Mouse (Mus musculus): ENCODE data around the gene Stx1b. TPM values are rescaled to one million over a fixed set of nuclear protein-coding genes. Genes with fewer than 3 reads are reported as not detected.
"Not testable (repeated sequence)": the region's sequence is repeated elsewhere in the genome, so short reads cannot be mapped to it uniquely, and the experiment has no call there.

Gene Stx1b
- polyA plus RNA-seq, 1 experiment from 2014 or later, result 20.0 TPM

GRCm38 (mm10) chr7:127840886-127841285 is 16.5 kb upstream of the Stx1b start:
- Histone ChIP-seq H3K4me1 (peaks cover 7% of the 10 kb centered on the region), H3K27me3 (no peaks in the 10 kb centered on the region; the same call in 1 of the 2 replicates), H3K27ac (peak overlapping the region; percentile 89), H3K36me3 (0 out of 2 replicates have a peak, but pooled peaks cover 3% of the 10 kb centered on the region), H3K4me3 (peak overlapping the region; percentile 54), H3K9me3 (replicated peaks) (no peaks in the 10 kb centered on the region), H3K4me2 (replicated peaks) (peak overlapping the region; percentile 99), H3K9ac (peak overlapping the region; percentile 62)
- ATAC-seq (ENCODE audit: low FRiP score), result peak; percentile 36
- WGBS, result 3% methylated on average over 15 of the region's 15 CpGs

GRCm38 (mm10) chr7:127840031-127840430 is 15.7 kb upstream of the Stx1b start:
- H3K9me3 ChIP-seq (replicated peaks); H3K4me2 ChIP-seq (replicated peaks); H3K4me1 ChIP-seq; H3K27ac ChIP-seq; H3K9ac ChIP-seq; H3K27me3 ChIP-seq; ATAC-seq (ENCODE audit: low FRiP score); H3K4me3 ChIP-seq; H3K36me3 ChIP-seq: not testable (repeated sequence)
- 73% methylated on average over 2 of the region's 2 CpGs for WGBS

- H3K36me3 ChIP-seq; H3K27me3 ChIP-seq; H3K4me2 ChIP-seq (replicated peaks); H3K27ac ChIP-seq; H3K4me1 ChIP-seq; H3K4me3 ChIP-seq; H3K9ac ChIP-seq; H3K9me3 ChIP-seq (replicated peaks); ATAC-seq (ENCODE audit: low FRiP score): not testable (repeated sequence)
- 69% methylated on average over 4 of the region's 4 CpGs for WGBS
Observed at GRCm38 (mm10) chr7:127837878-127838277, 13.5 kb upstream of the Stx1b start.

GRCm38 (mm10) chr7:127837473-127837872 is 13.1 kb upstream of the Stx1b start:
- H3K9ac ChIP-seq, result no peak overlapping the region
- 90% methylated on average over 5 of the region's 5 CpGs for WGBS
- no peaks in the 10 kb centered on the region for H3K9me3 ChIP-seq (replicated peaks)
- H3K27ac ChIP-seq, result no peak overlapping the region
- H3K36me3 ChIP-seq, result no peaks in the 10 kb centered on the region
- no peak overlapping the region for H3K4me2 ChIP-seq (replicated peaks)
- no peaks in the 10 kb centered on the region; the same call in 1 of the 2 replicates for H3K27me3 ChIP-seq
- peaks cover 5% of the 10 kb centered on the region for H3K4me1 ChIP-seq
- H3K4me3 ChIP-seq, result no peak overlapping the region
- no peak for ATAC-seq (ENCODE audit: low FRiP score)

- Histone ChIP-seq H3K27me3 (no peaks in the 10 kb centered on the region; the same call in 1 of the 2 replicates), H3K36me3 (no peaks in the 10 kb centered on the region), H3K4me2 (replicated peaks) (no peak overlapping the region), H3K4me3 (no peak overlapping the region), H3K4me1 (no peaks in the 10 kb centered on the region), H3K9ac (no peak overlapping the region), H3K27ac (no peak overlapping the region), H3K9me3 (replicated peaks) (no peaks in the 10 kb centered on the region)
- WGBS, result 83% methylated on average over 2 of the region's 2 CpGs
- ATAC-seq (ENCODE audit: low FRiP score), result no peak
Observed at GRCm38 (mm10) chr7:127835550-127835949, 11.2 kb upstream of the Stx1b start.

GRCm38 (mm10) chr7:127823236-127824171 is 845 bp downstream of the Stx1b start:
- Histone ChIP-seq H3K4me2 (replicated peaks) (peak overlapping the region; percentile 54), H3K27ac (peak overlapping the region; percentile 85; the same call in 1 of the 2 replicates), H3K4me3 (peak overlapping the region; percentile 64), H3K27me3 (no peaks in the 10 kb centered on the region), H3K9me3 (replicated peaks) (no peaks in the 10 kb centered on the region), H3K9ac (peak overlapping the region; percentile 83), H3K4me1 (peaks cover 27% of the 10 kb centered on the region), H3K36me3 (0 out of 2 replicates have a peak, but pooled peaks cover 3% of the 10 kb centered on the region)
- 60% methylated on average over 11 of the region's 11 CpGs for WGBS
- peak; percentile 32 for ATAC-seq (ENCODE audit: low FRiP score)

GRCm38 (mm10) chr7:127822494-127822893 is 1.9 kb downstream of the Stx1b start:
- Histone ChIP-seq H3K27me3 (no peaks in the 10 kb centered on the region), H3K36me3 (0 out of 2 replicates have a peak, but pooled peaks cover 6% of the 10 kb centered on the region), H3K27ac (no peak overlapping the region), H3K4me1 (peaks cover 27% of the 10 kb centered on the region), H3K4me2 (replicated peaks) (no peak overlapping the region), H3K9me3 (replicated peaks) (no peaks in the 10 kb centered on the region), H3K4me3 (no peak overlapping the region), H3K9ac (no peak overlapping the region)
- WGBS, result 92% methylated on average over 3 of the region's 3 CpGs
- no peak for ATAC-seq (ENCODE audit: low FRiP score)

GRCm38 (mm10) chr7:127820836-127821509 is 3.4 kb downstream of the Stx1b start:
- Histone ChIP-seq H3K9me3 (replicated peaks) (no peaks in the 10 kb centered on the region), H3K4me1 (peaks cover 33% of the 10 kb centered on the region), H3K4me2 (replicated peaks) (no peak overlapping the region), H3K27ac (no peak overlapping the region), H3K9ac (no peak overlapping the region), H3K36me3 (0 out of 2 replicates have a peak, but pooled peaks cover 6% of the 10 kb centered on the region), H3K4me3 (no peak overlapping the region), H3K27me3 (no peaks in the 10 kb centered on the region)
- no peak for ATAC-seq (ENCODE audit: low FRiP score)
- WGBS, result 68% methylated on average over 13 of the region's 13 CpGs

- H3K4me2 ChIP-seq (replicated peaks), result no peak overlapping the region
- H3K4me1 ChIP-seq, result peaks cover 19% of the 10 kb centered on the region
- WGBS, result 94% methylated on average over 5 of the region's 5 CpGs
- H3K27ac ChIP-seq, result no peak overlapping the region
- H3K9me3 ChIP-seq (replicated peaks), result no peaks in the 10 kb centered on the region
- H3K27me3 ChIP-seq, result no peaks in the 10 kb centered on the region
- no peak overlapping the region for H3K9ac ChIP-seq
- H3K36me3 ChIP-seq, result peaks cover 23% of the 10 kb centered on the region
- ATAC-seq (ENCODE audit: low FRiP score), result no peak
- no peak overlapping the region for H3K4me3 ChIP-seq
Observed at GRCm38 (mm10) chr7:127817776-127818175, 6.6 kb downstream of the Stx1b start.

- WGBS, result 83% methylated on average over 7 of the region's 7 CpGs
- no peak for ATAC-seq (ENCODE audit: low FRiP score)
- no peak overlapping the region for H3K9ac ChIP-seq
Observed at GRCm38 (mm10) chr7:127817053-127817452, 7.3 kb downstream of the Stx1b start.

GRCm38 (mm10) chr7:127815954-127816821 is 8.2 kb downstream of the Stx1b start:
- Histone ChIP-seq H3K27ac (no peak overlapping the region), H3K4me2 (replicated peaks) (no peak overlapping the region), H3K4me3 (no peak overlapping the region), H3K36me3 (peaks cover 37% of the 10 kb centered on the region), H3K9me3 (replicated peaks) (no peaks in the 10 kb centered on the region), H3K9ac (peak overlapping the region; percentile 32), H3K4me1 (peaks cover 10% of the 10 kb centered on the region), H3K27me3 (no peaks in the 10 kb centered on the region)
- no peak for ATAC-seq (ENCODE audit: low FRiP score)
- WGBS, result 70% methylated on average over 15 of the region's 15 CpGs

More at GRCm38 (mm10) chr7:127817053-127817452, 7.3 kb downstream of the Stx1b start:
- H3K4me2 ChIP-seq (replicated peaks), result no peak overlapping the region
- no peak overlapping the region for H3K4me3 ChIP-seq
- H3K27ac ChIP-seq, result no peak overlapping the region
- no peaks in the 10 kb centered on the region for H3K9me3 ChIP-seq (replicated peaks)
- H3K4me1 ChIP-seq, result peaks cover 13% of the 10 kb centered on the region
- no peaks in the 10 kb centered on the region for H3K27me3 ChIP-seq
- peaks cover 30% of the 10 kb centered on the region for H3K36me3 ChIP-seq

Measured in hindbrain, embryonic 12.5 days (tissue).